Mouse (Mus musculus) hindlimb bud, embryonic 11.5 days (tissue): ENCODE data around the gene Naa20.
"Not testable (repeated sequence)": the region's sequence is repeated elsewhere in the genome, so short reads cannot be mapped to it uniquely, and the experiment has no call there.

Experiments used
- DNase-seq: peaks from one replicate; pipeline ENCODE4 v3.0.0-alpha.2; 2012; ENCODE audit warnings: low read depth, low spot score; ENCODE audit errors: extremely low spot score

The Naa20 gene

GRCm38 (mm10) chr2:145884036-145884912 is 17.6 kb upstream of the Naa20 start:
- DNase-seq = no peak

DNA sequence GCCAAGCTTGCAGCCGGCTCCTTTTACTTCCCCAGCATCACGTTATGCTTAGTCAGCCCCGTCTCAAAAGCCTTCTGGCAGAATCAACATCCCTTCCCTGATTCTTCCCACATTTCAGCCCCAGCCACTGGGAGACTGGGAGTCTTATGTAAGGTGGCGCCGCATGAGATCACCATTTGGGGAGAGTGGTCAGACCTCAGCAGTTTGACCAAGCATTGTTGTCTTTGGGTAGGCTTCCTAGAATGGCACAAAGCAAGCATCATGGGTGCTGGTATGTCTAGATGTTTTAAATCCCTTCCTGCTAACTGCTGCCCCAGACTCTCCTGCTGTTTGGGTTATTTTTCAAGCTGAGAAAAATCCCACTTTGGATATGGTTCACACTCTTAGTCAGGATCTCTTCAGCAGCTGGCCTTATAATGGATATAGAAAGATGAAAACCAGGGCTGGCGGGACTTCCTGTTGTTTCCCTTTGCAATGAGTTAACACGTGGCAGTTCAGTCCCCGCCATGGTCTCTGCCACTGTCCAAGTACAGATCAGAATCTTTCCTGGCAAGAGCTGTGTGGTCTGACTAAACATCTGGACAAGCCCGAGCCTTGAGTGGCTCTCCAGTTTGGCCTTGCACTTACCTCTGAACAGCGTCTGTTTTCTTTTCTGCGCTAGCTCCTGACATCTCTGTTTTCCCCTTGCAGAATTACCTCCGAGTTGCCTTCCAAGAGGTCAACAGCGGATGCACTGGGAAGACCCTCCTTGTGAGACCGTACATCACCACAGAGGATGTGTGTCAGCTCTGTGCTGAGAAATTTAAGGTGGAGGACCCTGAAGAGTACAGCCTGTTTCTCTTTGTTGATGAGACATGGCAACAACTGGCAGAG is 16.8 kb upstream of the Naa20 start:
- no peak for DNase-seq

DNA sequence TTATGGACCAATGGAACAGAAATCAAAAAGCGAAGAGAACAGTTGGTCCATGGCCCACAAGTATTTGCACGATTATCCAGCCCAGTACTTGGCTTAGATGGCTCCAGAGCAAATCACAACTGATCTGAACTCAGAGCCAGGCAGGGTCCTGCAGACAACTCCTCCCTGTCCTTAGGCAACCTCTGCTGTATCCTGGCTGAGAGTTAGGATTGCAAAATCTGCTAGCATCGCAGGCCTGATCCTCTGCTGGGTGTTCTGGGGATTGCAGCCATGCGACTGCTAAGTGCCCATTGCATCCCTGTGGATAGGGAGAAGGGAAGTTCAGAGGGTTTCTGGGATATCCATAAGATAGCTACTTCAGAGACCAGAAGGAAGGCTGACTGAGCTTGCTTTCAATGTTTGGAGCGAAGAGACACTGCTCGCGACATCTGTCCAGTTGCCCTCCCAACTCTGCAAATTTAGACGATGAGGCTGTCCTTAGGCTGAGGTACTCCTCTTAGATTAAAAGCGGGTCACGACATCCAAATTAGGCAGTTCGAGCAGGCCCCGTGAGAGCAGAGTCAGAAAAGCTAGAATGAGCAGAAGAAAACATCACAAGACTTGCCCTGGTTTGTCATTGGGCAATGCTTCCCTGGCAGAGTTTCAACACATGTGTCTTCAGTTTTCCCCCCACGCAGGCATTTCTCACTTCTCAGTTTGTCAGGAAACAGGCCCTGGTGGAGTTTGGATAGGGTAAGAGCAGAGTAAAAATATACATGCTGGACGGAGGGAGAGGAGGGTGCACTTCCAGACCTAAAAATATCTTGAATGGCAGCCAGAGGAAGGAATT is 13.7 kb upstream of the Naa20 start:
- DNase-seq = no peak

- DNase-seq = no peak
Measured at GRCm38 (mm10) chr2:145888766-145889480, 13.0 kb upstream of the Naa20 start.

GRCm38 (mm10) chr2:145890571-145890970 is 11.3 kb upstream of the Naa20 start:
- no peak for DNase-seq

GRCm38 (mm10) chr2:145893756-145894155 is 8.1 kb upstream of the Naa20 start:
- DNase-seq = no peak

- no peak for DNase-seq
Measured at GRCm38 (mm10) chr2:145898106-145898505, 3.8 kb upstream of the Naa20 start.

DNA sequence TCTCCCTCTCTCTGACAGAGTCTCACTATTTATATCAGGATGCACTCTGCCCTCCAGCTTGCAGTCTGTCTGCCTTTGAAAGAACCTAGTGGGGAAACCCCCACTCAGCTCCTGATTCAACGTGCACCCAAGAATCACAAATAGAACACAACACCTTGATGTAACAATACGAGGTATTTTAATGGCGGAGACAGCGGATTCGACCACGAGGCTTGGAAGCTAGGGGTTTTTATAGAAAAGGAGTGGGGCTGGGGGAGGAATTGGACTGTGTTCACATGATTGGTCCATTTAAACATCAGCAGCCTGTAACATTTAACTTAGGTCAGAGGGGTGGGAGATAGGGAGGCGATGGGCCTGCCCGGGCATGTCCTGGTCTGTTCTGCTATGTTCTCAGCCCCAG is 1.6 kb upstream of the Naa20 start:
- DNase-seq = not testable (repeated sequence)

DNA sequence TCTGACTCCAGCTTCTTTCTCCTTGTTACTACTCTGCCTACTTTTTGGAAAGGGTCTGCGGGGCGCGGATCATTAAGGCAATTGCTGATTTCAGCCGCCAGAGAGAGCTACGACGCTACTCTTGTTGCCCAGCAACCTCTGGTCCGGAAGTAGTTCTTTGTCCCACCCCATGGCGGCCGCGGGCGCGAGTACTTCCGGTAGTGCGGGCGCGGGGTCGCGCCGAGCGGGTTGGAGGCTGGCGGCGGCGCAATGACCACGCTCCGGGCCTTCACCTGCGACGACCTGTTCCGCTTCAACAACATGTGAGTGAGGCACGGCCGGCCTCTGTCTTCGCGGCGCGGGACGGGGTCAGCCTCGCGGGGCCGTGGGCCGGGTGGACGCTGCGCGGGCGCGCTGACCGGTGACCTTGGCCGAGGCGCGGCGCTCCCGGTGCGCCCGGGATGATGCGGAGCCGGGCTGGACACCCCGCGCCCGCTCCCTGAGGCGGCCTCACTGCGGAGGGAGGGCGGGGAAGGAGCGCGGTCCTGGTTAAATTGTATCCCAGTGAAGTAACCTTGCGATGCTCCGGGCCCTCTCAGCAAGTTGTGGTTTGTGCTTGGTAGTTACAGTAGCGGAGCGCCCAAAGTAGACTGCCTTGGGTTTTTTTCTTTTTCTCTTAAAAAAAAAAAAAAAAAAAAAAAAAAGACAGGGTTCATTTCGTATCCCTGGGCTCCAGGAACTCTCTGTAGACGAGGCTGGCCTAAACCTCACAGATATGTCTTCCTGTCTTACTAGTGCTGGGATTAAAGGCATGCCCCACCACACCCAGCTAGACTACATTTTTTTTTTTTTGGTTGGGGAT is 1.4 kb downstream of the Naa20 start:
- DNase-seq = peak; percentile 72

DNA sequence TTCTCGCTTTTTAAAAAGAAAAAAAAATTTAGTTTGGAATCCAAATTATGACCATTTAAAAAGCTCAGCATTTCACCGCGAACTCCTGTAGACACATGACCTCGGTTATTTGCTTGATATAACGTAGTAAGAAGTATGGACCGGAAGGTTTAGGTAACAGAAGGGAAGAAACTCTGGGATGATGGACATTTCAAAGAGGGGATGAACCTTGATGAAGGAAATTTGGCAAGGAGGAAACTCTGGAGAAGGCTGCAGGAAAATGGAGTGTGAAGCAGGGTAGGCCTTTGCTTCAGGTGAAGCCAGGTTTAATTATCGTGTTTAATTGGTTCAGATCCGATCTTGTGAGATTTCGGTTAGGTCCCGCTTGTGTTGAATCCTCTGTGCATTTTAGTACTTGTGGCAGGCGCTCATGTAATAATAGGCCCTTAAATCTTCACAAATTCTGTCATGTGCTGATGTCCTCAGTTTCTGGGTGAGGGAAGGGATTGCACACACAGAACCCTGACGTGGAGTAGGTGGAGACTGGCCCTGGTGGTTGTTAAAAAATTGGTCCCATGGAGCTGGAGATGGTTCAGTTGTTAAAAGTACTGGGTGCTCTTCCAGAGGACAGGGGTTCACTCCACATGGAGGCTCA is 2.2 kb downstream of the Naa20 start:
- no peak for DNase-seq

DNA sequence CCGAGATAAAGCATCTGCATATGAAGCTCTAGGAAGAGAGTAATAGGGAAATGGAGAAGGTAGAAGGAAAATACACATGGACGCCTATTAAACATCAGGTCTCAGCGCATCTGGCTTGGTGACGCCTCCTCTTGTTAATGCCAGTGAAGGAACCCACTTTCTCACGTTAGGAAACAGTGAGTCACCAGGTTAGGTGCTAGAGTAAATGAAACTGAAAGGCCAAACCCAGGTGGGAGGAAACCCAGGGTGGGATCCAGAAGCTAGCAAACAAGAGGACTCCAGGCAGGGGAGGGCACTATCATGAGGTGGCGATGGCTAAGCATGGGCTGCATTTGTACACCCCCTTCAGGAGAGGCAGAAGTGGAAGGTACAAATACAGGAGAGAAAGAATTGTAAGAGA is 3.3 kb downstream of the Naa20 start:
- DNase-seq = no peak

DNA sequence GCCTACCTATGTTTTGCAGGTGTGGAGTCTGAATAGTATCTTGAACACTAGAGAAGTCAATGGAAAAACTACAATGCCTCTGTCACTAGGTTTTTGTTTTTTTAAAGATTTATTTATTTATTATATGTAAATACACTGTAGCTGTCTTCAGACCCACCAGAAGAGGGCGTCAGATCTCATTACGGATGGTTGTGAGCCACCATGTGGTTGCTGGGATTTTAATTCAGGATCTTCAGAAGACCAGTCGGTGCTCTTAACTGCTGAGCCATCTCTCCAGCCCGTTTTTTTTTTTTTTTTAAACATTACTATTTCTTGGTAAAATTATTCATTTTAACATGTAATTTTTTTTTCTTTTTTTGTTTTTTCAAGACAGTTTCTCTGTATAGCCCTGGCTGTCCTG is 4.0 kb downstream of the Naa20 start:
- not testable (repeated sequence) for DNase-seq

DNA sequence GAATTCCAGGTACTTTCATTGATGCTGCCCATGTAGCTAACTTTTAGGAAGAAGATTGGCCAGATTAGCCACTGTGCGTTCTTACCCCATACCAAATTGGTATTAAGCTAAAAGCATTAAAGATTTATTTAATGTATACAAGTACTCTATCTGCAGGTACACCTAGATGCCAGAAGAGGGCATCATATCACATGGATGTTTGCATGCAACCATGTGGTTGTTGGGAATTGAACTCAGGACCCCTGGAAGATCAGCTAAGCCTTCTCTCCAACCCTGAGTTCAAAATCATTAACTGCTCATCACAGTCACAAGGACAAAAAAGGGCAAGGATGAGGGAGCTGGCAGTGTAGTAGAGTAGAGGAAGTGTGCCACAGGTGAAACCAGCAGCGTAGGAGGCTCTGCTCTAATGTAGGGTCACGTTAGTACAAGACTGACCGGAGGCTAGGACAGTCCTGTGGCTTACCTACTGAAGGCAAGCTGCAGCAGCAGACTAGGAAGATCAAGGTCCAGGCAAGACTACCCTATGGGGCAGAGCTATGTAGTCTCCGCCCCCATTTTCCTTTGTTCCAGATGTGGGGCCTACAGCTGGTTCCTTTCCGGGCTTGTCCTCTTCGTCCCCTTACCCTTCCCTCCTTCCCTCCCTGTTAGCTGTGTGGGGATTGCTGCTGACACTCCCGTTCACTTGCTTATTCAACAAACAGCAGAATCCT is 19.2 kb downstream of the Naa20 start:
- no peak for DNase-seq

DNA sequence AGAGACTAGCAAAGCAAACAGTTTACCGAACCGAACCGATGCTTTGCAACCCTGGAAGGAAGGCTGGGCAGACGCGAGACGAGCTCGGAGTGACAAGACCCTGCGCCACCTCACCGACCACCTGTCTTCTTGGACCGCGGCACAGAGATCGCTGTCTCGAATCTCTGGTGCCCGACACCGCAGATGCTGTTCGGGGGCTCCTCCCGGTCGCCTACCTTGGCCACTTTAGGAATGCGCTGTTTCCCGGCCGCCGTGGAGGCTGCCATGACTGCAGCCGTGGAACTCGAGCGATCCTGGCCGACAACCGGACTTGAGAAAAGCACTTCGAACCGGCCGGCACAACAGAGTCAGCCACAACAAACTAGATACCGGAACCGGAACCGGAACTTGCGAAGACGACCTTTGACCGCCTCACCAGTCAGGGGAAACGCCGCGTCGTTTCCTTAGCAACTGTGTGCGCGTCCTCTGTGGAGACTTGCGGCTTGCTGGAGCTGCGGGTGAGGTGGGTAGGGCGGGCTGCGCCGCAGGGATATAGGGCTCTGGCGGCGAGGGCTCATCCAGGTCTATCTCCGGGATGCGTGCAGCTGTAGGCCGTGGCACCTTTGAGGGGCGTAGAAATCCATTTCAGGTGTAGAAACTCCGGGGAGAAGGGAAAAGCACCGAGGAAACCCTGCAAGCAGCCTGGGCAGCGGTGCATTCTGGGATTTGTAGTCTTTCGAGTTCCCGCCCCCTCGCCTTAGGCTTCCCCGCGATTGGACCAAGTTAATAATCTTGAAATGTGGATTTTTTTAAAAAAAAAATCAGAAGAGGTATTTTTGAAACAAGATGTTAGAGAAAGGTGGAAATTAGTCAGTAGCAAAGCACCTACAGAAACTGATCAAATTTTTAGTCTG is 32.7 kb downstream of the Naa20 start, which contains the start of the genes Cfap61 and Crnkl1:
Gene Cfap61, plus strand, starts transcription at position 446 of the 893 bp plus-strand sequence.
Gene Crnkl1, minus strand, starts transcription at position 676 of the 893 bp plus-strand sequence.
- DNase-seq = peak; percentile 88

GRCm38 (mm10) chr2:145936975-145937374 is 35.1 kb downstream of the Naa20 start:
- DNase-seq = no peak

DNA sequence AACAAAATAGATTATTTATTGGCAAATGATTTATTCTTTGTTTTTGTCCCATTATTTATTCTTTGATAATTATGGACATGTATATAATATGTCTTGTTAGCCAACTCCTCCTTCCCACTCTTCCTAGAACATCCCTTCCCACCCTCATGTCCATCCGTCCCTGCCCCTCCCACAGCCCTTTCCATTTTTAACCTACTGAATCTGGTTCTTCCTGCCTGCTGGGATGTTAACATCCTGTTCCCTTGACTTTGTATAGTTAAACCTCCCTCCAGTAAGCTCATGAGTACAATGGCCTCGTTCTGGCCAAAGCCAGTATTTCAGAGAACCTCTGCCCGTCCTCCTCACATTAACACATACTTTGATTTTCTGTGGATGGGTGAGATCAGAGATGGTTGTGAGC is 39.5 kb downstream of the Naa20 start:
- no peak for DNase-seq

GRCm38 (mm10) chr2:145944286-145944685 is 42.4 kb downstream of the Naa20 start:
- no peak for DNase-seq
